Mouse (Mus musculus) MEL (cell line): ENCODE data around the gene Adam12. TPM values are rescaled to one million over a fixed set of nuclear protein-coding genes. Genes with fewer than 3 reads are reported as not detected.

Experiments
- polyA plus RNA-seq, 2 experiments: library from polyadenylated mRNA; stranded (reverse) in 1 of 2; unstranded in 1 of 2; fragments of >175 nt in 1 of 2; fragments of >200 nt in 1 of 2; gene quantifications; 2 replicates each; pipeline versions ENCODE4 v1.2.1 to v1.2.4; 2012; ENCODE audit warnings: low replicate concordance in 2 of 2, low read depth in 1 of 2; ENCODE audit not compliant: insufficient read length in 2 of 2, insufficient read depth in 1 of 2, missing spikeins in 1 of 2
- total RNA-seq: library from RNA; depleted of rRNA; stranded (reverse); fragments of 300-350 nt; gene quantifications from 2 replicates; pipeline ENCODE4 v1.2.3, GENCODE M21; 2012; rRNA removed

Adam12 gene
- total and polyA plus RNA-seq, 3 experiments, result not detected

Other genes with a start within 250 kb of the Adam12 start
- not detected in 2 replicates for gene D7Ertd443e, start 153.5 kb upstream of the Adam12 start, total RNA-seq
- gene D7Ertd443e, start 153.5 kb upstream of the Adam12 start, polyA plus RNA-seq, result not detected